Mouse (Mus musculus) large intestine, adult 2 months (tissue): ENCODE data around the gene Patl1. TPM values are rescaled to one million over a fixed set of nuclear protein-coding genes. Genes with fewer than 3 reads are reported as not detected.
"Not testable (repeated sequence)": the region's sequence is repeated elsewhere in the genome, so short reads cannot be mapped to it uniquely, and the experiment has no call there.

Experiments
- DNase-seq: peaks from one replicate; pipeline ENCODE4 v3.0.0-alpha.2; 2012; ENCODE audit warnings: low read depth, low spot score
- WGBS: fragments of 180-500 bp; shearing (Covaris S2); methylation state at CpG from one replicate; pipeline ENCODE4 v1.1.7; 2018; 5-methylcytosine and 5-hydroxymethylcytosine counted together
- polyA plus RNA-seq: library from polyadenylated mRNA; depleted of rRNA; stranded (reverse); fragments of >200 nt; gene quantifications from 2 replicates; pipeline ENCODE4 v1.2.3, GENCODE M21; 2012; rRNA removed

Gene Patl1
- polyA plus RNA-seq, 1 experiment = 10.4 TPM

DNA sequence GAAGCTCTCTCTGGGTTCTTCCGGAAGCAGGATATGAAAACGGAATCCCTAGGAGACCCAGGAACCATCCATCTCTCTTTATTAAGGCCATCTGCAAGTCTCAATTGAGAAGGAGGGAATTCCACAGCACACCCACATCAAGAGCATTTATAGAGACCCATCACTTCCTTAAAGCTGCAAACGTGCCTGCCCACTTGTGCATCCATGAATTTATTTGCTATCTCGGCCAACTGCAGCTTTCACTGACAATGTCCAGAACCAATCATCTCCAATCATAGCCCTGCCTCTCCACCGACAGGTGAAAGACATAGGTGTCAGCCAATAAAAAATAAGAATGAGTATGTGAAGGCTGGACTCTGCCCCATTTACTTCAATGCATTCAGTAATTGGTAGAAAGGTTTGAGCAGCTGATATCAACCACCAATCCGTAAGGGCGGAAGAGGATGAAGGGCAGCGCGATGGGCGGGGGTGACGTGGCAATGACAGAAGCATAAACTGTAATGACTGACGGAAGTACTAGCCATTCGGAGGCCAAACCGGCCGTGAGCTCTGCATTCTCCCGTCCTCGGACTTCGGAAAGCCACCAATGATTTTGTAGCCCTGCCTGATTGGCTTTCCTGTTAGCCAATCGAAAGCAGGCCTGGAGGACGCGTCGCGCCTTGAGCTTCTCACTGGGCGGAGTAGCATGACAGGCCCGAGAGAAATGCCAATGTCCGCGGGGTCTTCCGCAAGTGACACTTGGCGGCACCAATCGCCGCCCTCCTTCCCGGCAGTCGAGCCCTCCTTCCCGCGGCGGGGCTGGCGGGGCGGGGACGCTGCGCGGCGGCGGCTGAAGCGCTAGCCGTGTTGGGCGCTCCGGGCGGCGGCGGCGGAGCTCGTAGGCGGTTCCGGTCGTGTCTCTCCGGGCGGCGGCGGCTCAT is 53.1 kb downstream of the Patl1 start, which contains the start of gene Osbp:
TSS of gene Osbp (plus strand) at position 919 of the 920 bp plus-strand sequence.
- WGBS = under 1% methylated on average over 52 of the region's 59 CpGs

DNA sequence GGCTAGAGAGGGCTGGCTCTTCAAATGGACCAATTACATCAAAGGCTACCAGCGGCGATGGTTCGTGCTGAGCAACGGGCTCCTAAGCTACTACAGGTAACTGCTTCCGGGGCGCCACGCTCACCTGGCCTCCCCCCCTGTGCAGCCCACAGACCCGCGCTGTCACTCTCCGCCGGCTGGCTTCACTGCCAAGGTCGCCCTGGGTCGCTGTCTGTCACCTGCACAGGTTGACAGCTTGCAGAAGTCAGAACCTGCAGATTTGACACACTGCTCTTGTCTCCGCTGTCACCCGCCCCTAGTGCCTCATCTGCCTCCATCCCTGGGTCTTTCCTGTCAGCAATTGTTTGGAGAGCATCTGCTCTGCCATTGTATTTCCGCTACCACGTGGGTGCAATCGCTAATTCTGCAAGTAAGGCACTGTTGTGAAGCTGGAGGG is 54.0 kb downstream of the Patl1 start:
- no peak for DNase-seq

More for the DNA sequence above, 53.1 kb downstream of the Patl1 start, which contains the start of gene Osbp:
- peak; percentile 100 for DNase-seq

GRCm38 (mm10) chr19:11969155-11970050 is 57.2 kb downstream of the Patl1 start:
- no peak for DNase-seq
- WGBS = 45% methylated on average over 9 of the region's 9 CpGs

More for the DNA sequence above, 54.0 kb downstream of the Patl1 start:
- under 1% methylated on average over 18 of the region's 18 CpGs for WGBS

GRCm38 (mm10) chr19:11973511-11974222 is 61.5 kb downstream of the Patl1 start:
- WGBS = 74% methylated on average over 13 of the region's 13 CpGs
- no peak for DNase-seq

DNA sequence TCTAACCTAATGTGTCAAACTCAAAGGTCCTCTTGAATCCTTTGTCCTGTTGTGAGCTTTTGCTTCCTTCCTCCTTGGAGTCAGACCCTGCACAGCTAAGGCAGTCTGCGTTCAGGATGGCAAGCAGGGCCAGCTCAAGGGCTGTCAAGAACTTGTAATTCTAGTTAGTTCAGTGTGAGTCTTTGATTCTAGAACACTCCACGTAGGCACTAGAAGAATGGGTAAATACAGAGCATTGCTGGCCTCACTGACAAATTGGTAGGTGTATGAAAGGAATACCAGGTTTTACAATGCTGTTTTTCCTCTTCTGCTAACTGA is 62.0 kb downstream of the Patl1 start:
- 42% methylated on average over 2 of the region's 2 CpGs for WGBS
- no peak for DNase-seq

- WGBS = 90% methylated on average over 4 of the region's 4 CpGs
Measured at GRCm38 (mm10) chr19:11975683-11976082, 63.5 kb downstream of the Patl1 start.

GRCm38 (mm10) chr19:11977363-11977762 is 65.2 kb downstream of the Patl1 start:
- 73% methylated on average over 5 of the region's 5 CpGs for WGBS
- DNase-seq = no peak

More at GRCm38 (mm10) chr19:11975683-11976082, 63.5 kb downstream of the Patl1 start:
- no peak for DNase-seq

- WGBS = 78% methylated on average over 4 of the region's 4 CpGs
- DNase-seq = no peak
Measured at GRCm38 (mm10) chr19:11980471-11980870, 68.3 kb downstream of the Patl1 start.

DNA sequence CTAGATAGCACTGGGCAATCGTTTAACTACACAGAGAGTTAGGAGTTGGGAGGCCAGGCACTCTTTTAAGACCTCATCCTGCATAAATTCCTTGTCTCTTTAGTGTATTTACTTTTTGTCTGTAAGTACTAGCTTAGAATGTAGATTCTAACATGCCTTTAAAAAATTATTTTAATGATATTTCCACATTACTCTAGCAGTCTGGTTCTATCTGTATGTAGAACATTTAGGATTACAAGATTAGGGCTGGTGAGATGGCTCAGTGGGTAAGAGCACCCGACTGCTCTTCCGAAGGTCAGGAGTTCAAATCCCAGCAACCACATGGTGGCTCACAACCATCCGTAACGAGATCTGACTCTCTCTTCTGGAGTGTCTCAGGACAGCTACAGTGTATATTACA is 72.4 kb downstream of the Patl1 start:
- not testable (repeated sequence) for DNase-seq
- 88% methylated on average over 5 of the region's 5 CpGs for WGBS

DNA sequence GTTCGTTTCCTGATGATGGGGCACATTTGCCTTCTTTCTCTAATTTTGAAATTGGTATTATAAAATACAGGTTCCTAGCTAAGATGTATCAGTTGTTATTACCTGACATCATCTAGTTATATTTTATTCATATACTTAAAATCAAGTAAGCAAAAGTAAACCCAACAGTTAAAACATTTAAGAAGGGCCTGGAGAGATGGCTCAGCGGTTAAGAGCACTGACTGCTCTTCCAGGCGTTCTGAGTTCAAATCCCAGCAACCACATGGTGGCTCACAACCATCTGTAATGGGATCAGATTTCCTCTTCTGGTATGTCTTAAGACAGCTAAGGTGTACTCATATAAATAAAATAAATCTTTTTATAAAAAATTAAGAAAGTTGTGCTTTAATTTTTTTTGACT is 75.6 kb downstream of the Patl1 start:
- no peak for DNase-seq
- WGBS = 86% methylated on average over 3 of the region's 3 CpGs

DNA sequence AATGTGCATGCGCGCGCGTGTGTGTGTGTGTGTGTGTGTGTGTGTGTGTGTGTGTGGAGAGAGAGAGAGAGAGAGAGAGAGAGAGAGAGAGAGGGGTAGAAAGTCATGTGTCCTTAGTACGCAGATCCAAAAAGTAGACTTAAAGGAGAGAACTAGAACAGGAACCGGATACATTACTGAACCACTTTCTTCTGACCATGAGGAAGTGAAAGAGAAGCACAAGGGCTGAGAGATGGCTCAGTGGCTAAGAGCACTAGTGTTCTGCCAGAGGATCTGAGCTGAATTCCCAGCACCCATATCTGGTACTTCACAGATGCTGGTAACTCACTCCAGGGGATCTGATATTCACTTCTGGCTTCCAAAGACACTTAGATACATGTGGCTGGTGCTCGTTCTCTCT is 77.1 kb downstream of the Patl1 start:
- no peak for DNase-seq
- 94% methylated on average over 7 of the region's 7 CpGs for WGBS

- no peak for DNase-seq
Measured at GRCm38 (mm10) chr19:11992034-11992433, 79.8 kb downstream of the Patl1 start.

GRCm38 (mm10) chr19:11992441-11993029 is 80.3 kb downstream of the Patl1 start:
- 74% methylated on average over 10 of the region's 10 CpGs for WGBS
- no peak for DNase-seq

More at GRCm38 (mm10) chr19:11992034-11992433, 79.8 kb downstream of the Patl1 start:
- 92% methylated on average over 9 of the region's 9 CpGs for WGBS

Other genes starting within 250 kb of the Patl1 start
- 0.43 TPM in 1 of 2 replicates, not detected in the other for gene Oosp1, start 221.2 kb upstream of the Patl1 start, polyA plus RNA-seq
- not detected in 2 replicates for gene Oosp3, start 215.3 kb upstream of the Patl1 start, polyA plus RNA-seq
- 0.10 and 0.51 TPM in 2 replicates for gene Gif, start 164.8 kb upstream of the Patl1 start, polyA plus RNA-seq
- gene Mrpl16, start 142.0 kb upstream of the Patl1 start, polyA plus RNA-seq = 14.7 and 15.7 TPM in 2 replicates
- gene Stx3, start 93.0 kb upstream of the Patl1 start, polyA plus RNA-seq = 24.8 and 30.6 TPM in 2 replicates
- not detected in 2 replicates for gene Olfr1417, start 73.2 kb upstream of the Patl1 start, polyA plus RNA-seq
- gene Olfr1418, start 51.3 kb upstream of the Patl1 start, polyA plus RNA-seq = not detected in 2 replicates
- gene Olfr1419, start 37.3 kb upstream of the Patl1 start, polyA plus RNA-seq = not detected in 2 replicates
- not detected in 2 replicates for gene Olfr1420, start 25.8 kb upstream of the Patl1 start, polyA plus RNA-seq
- gene Osbp, start 53.5 kb downstream of the Patl1 start, polyA plus RNA-seq = 22.0 and 29.3 TPM in 2 replicates
- not detected in 2 replicates for gene Olfr1423, start 128.9 kb downstream of the Patl1 start, polyA plus RNA-seq
- gene Olfr1424, start 150.3 kb downstream of the Patl1 start, polyA plus RNA-seq = not detected in 2 replicates
- not detected in 2 replicates for gene Olfr1425, start 165.3 kb downstream of the Patl1 start, polyA plus RNA-seq
- not detected in 2 replicates for gene Olfr1426, start 179.6 kb downstream of the Patl1 start, polyA plus RNA-seq
- gene Olfr1427, start 190.9 kb downstream of the Patl1 start, polyA plus RNA-seq = not detected in 2 replicates
- gene Olfr1428, start 203.5 kb downstream of the Patl1 start, polyA plus RNA-seq = not detected in 2 replicates
- not detected in 2 replicates for gene Olfr76, start 210.8 kb downstream of the Patl1 start, polyA plus RNA-seq